Mouse (Mus musculus) thymus, postnatal 4 days (tissue): Measurements from ENCODE around the gene Dcun1d4.
"Not testable (repeated sequence)": the region's sequence is repeated elsewhere in the genome, so short reads cannot be mapped to it uniquely, and the experiment has no call there.

Source experiments
- DNase-seq: peaks from one replicate; pipeline ENCODE4 v3.0.0; 2021

The Dcun1d4 gene

DNA sequence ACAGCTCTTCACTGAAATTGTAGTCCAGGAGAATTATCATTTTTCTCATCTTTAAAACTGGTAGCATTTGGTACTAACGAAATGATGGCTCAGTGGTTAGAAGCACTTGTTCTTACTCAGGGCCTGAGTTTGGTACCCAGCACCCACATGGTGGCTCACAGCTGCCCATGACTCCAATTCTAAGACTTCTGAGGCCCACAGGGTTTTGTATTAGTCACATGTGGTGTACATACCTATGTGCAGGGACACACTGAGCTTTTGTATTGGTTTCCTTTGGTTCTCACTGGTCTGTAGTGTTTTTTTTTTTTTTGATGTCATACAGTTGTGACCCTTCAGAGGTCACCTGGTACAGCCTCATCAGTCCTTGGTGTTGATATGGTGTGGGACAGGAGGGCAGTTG is 68.0 kb downstream of the Dcun1d4 start:
- DNase-seq = no peak

GRCm38 (mm10) chr5:73551836-73552235 is 71.0 kb downstream of the Dcun1d4 start:
- DNase-seq = no peak

DNA sequence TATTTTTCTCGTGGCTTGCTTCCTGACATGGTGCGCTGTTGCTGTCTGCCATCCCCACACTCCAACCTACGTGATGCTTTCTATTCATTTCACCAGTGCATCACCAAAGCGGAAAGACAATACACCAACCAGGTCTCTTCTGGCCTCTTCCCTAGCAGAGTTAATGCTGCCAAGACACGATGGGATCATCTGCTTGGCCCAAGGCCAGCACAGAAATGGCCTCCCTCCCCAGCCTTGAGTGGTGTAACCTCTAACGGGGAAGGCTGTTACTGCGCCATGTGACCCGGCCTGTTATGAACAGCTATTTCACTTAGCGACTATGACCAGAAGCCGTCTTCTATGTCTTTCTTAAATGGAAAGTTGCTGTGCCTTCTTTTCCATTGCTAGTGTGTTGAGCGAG is 73.1 kb downstream of the Dcun1d4 start:
- DNase-seq = no peak

DNA sequence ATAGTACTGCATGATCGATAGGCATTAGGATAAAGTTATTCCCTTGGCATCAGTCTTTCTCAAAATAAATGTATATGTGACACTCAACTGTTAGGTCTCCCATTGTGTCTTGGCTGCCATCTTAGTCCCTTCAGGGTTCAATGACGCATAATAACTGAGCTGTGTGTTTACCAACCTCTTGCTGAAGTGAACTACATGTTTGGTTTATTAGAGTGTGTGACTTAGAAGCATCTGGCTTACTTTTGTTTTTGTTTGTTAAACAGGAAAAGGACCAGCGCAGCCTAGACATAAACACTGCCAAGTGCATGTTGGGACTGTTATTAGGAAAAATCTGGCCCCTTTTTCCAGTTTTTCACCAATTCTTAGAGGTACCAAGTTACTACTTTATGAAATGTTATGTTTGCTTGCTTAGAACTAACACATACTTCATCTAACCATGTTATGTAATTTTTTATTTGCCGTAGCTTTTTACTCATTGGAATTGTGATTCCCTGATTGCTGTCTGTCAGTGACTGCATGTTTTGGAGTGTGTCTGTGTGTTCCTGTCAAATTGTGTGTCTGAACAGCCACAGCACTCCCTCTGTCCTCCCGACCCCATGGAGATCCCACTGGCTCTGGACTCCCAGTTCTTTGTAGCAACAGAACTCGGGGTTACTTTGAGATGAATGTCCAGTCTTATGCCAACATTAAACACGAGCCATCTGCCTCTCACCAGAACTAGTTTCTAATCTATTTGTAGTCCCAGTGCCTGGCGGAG is 74.5 kb downstream of the Dcun1d4 start:
- no peak for DNase-seq

DNA sequence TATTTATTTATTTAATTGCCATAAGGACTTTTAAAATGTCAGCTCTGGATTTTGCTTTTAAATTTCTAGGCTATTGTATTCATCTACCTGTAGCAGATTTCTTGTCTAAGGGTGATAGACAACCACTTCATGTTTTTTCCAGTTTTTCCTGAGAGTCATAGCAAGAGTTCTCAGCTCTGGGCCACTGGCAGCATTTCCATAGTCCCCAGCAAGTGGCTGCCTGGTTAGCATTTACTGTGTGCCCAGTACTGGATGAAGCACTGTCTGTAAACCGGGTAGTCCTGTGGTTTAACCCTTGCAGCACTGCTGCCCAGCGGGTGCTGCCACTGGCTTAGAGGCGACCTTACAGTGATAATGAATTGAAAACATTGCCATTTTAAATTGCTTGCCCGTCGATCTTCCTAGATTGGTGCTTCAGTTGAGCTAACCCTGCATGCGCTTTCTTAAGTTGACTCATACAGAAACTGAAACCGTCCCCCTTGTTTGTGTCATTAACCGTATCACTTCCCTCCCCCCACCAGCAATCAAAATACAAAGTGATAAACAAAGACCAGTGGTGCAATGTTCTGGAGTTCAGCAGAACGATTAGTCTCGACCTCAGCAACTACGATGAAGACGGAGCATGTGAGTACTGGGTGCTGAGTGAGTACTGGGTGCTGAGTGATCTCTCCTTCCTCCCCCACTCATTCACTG is 76.1 kb downstream of the Dcun1d4 start:
- no peak for DNase-seq

DNA sequence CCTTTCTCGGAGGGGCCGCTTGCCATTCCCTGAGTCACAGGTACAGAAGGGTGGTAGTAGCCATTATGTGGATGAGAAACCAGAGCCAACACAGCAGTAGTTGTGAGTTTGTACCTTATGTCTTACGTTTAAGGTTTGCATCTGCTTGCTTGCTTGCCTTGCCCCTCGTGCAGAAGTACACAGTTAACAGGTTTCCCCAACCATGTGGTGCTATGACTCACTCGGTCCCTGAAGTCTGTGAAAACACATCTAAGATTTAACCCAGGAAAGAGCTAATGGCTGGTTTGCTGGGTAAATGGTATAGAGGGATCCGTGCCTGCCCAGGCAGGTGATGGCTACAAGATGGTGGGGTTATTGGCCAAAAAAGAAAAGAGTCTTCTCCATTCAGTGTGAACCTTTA is 78.0 kb downstream of the Dcun1d4 start:
- DNase-seq = no peak

- DNase-seq = no peak
Observed at GRCm38 (mm10) chr5:73564038-73564437, 83.2 kb downstream of the Dcun1d4 start.

DNA sequence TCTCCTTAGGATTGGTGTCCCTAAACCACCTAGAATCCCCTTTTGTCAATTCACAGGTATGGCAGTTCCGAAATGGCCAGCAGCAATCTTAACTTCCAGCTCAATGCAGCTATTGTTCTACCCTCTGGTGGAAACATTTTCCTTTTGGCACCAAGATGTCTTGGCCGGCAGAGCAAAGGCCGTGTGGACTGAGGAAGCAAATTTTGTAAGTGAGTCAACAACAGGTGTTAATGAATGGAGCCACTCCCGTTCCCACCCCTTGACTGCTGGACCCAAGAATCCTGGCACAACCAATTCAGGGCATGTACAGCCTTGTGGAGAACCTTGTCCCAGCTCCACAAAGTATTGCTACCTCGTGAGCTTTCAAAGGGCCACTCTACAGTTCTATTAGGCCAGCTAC is 85.3 kb downstream of the Dcun1d4 start:
- DNase-seq = no peak

DNA sequence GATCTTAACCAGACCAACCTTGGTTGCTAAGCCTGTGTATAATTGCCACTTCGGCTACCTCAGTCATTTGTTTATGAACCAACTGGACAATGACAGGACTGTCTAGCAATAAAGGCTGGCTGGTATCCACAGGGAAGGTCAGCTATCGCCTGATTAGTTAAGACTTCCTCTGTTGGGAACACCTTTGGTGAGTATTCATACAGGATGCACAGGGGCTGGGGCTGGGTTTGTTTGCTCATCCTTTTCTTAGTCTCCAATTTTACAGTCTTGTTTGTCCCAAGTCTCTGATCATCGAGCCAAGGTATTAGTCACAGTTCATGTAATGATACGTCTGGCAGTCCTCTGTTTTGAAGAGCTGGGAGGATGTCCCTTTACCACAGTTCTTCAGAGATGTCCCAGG is 86.1 kb downstream of the Dcun1d4 start:
- no peak for DNase-seq

DNA sequence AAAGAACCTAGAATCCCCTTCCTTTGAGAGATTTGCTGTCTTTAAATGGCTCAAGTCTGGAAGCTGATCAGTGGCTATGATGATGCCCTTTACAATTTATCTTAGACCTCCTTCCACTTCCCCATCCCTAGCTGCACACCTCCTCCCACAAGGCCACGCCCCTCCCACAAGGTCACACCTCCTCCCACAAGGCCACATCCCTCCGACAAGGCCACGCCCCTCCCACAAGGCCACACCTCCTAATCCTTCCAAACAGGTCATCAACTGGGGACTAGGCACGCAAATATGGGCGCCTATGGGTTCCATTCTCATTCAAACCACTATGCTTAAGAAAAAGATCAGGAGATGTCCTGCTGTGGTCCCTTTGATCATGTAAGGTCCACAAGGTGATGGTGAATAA is 88.4 kb downstream of the Dcun1d4 start:
- DNase-seq = peak; percentile 14

GRCm38 (mm10) chr5:73571395-73572156 is 90.8 kb downstream of the Dcun1d4 start:
- no peak for DNase-seq

- no peak for DNase-seq
Observed at GRCm38 (mm10) chr5:73572846-73573245, 92.0 kb downstream of the Dcun1d4 start.

DNA sequence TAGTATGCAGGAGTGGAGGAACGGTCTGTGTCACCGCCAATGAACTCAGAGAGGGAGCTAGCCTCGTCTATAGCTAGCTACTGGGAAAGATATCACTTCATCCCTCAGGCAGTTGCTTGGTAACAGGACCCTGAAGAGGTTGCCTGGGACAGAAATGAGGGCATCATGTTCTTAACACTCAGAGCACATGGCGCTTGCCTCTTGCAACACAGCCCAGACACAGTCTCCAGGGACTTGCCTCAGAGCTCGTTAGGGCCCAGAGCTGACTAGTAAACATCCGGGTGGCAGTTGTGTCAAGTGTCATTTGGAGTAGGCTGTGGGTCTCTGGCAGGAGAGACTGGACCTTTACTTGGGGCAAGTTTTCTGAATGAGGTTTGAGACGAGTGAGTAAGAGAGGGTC is 93.0 kb downstream of the Dcun1d4 start:
- no peak for DNase-seq

DNA sequence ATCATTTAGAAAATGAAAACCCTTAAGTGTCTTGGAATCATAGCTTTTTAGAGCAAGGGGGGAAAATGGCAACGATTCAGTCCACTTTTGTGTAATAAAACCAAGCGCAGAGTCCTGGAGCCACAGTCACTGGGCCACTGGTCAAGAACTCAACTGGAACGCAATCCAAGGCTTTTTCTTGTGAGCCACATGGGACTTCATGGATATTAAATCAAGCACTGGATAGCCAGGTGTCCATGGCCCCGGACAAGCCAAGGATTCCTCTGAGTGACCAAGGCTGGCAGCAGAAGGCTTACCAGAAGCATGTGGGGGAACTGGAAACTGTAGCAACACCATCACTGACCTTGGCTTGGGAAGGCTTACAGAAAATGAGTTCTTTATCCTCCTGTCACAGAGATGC is 93.8 kb downstream of the Dcun1d4 start:
- no peak for DNase-seq

- DNase-seq = no peak
Observed at GRCm38 (mm10) chr5:73576708-73577107, 95.9 kb downstream of the Dcun1d4 start.

DNA sequence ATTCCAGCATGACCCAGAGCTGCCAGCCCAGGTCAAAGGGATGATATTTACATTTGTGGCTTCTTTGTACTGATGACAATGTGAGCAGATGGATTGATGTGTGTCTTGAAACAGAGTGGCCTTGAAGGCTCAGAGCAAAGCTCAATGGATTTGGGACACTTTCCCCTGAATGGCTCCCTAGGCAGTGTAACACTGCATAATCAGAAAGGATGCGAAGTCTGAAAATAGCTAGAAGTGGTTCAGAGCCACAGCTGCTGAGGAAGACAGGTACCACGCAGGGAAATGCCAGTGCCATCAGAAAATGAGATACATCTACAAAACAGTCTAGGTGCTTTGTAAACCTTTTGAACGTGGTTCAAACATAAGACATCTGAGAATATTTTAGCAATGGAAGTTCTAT is 97.3 kb downstream of the Dcun1d4 start:
- DNase-seq = no peak

GRCm38 (mm10) chr5:73584011-73584410 is 103.2 kb downstream of the Dcun1d4 start:
- DNase-seq = not testable (repeated sequence)

DNA sequence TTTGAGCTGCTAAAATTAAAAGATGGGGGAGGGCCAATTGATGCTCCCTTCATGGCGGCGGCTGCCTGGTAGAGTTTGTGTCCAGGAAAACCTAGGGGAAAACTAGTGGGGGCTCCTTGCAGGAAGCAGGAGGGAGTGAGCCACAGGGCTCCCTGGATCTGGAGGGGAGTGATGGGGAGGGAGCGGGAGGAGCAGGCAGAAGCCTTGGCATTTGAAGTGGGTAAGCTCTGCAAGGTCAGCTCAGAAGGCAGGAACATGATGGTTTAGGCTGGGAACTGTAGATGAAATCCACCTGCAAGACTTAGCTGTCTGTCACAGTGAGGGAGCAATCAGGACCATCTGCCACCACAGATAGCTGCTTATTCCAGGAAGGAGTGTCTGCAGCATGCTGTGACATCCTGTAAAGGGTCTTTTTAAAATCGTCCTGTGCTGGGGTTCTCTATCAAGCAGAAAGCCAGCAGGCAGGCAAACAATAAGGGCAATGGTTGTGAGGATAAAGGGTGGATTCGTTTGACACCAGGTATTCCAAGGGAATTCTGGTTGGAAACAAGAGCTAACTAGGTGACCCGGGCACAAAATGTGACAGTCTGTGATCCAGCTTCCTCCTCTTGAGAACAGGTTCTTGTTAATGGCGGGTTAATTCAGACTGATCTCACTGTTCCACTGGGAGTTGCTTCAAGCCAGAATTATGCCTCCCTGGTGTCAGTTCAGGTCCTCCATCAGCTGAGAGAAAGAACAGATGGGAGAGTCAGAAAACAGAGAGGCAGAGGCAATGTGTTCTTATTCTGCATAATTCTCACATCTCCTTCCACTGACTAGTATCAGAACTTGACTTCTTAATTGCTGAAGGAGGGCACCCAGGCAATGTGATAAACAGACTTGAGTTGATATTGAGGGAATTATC is 104.7 kb downstream of the Dcun1d4 start:
- no peak for DNase-seq

- no peak for DNase-seq
Observed at GRCm38 (mm10) chr5:73586597-73586996, 105.8 kb downstream of the Dcun1d4 start.

GRCm38 (mm10) chr5:73587119-73587518 is 106.3 kb downstream of the Dcun1d4 start:
- no peak for DNase-seq

- DNase-seq = no peak
Observed at GRCm38 (mm10) chr5:73598943-73599695, 118.3 kb downstream of the Dcun1d4 start.

GRCm38 (mm10) chr5:73599991-73600390 is 119.2 kb downstream of the Dcun1d4 start:
- DNase-seq = no peak
